Mouse (Mus musculus) neural tube, embryonic 14.5 days (tissue): ENCODE measurements at regions not wholly inside any gene's neighbourhood (a gene's known extent, or its start where the extent isn't known, plus 50 kb on each side); places are given as distances from the start of the nearest gene placed in this dataset. TPM values are rescaled to one million over a fixed set of nuclear protein-coding genes. Genes with fewer than 3 reads are reported as not detected.

Source experiments
- ATAC-seq: fragments of 200-750 bp; cut with Nextera tagmentation; 2 replicates; pipeline ENCODE4 v1.8.0; 2017; ENCODE audit warnings: low read depth, mild to moderate bottlenecking, moderate TSS enrichment, moderate library complexity
- H3K27ac ChIP-seq: fragments of 300-500 bp; sonication (generic); 2 replicates; pipeline ENCODE4 v1.5.1; 2014; ENCODE audit warnings: low read depth, mild to moderate bottlenecking, control low read depth, low read length, moderate library complexity, mixed read lengths
- H3K27me3 ChIP-seq: fragments of 300-500 bp; sonication (generic); 2 replicates; pipeline ENCODE4 v1.6.1; 2014; ENCODE audit warnings: low read length; ENCODE audit not compliant: control insufficient read depth, insufficient read depth
- H3K36me3 ChIP-seq: fragments of 300-500 bp; sonication (generic); 2 replicates; pipeline ENCODE4 v1.6.1; 2014; ENCODE audit warnings: low read length, mixed read lengths; ENCODE audit not compliant: control insufficient read depth, insufficient read depth
- H3K4me1 ChIP-seq: fragments of 300-500 bp; sonication (generic); 2 replicates; pipeline ENCODE4 v1.6.1; 2014; ENCODE audit warnings: low read length; ENCODE audit not compliant: control insufficient read depth, insufficient read depth
- H3K4me2 ChIP-seq: fragments of 300-500 bp; sonication (generic); 2 replicates; pipeline ENCODE4 v1.6.1; 2014; ENCODE audit warnings: mild to moderate bottlenecking, low read depth, low read length, control low read depth
- H3K4me3 ChIP-seq: fragments of 300-500 bp; sonication (generic); 2 replicates; pipeline ENCODE4 v1.5.1; 2014; ENCODE audit warnings: low read depth, low read length, control low read depth, mixed read lengths
- H3K9ac ChIP-seq: fragments of 300-500 bp; sonication (generic); replicated peaks from 2 replicates; pipeline ENCODE4 v1.6.1; 2014; ENCODE audit warnings: low read depth, mild to moderate bottlenecking, control low read depth, low read length, mixed read lengths
- H3K9me3 ChIP-seq: fragments of 300-500 bp; sonication (generic); 2 replicates; pipeline ENCODE4 v1.6.1; 2016; ENCODE audit warnings: low read length; ENCODE audit not compliant: control insufficient read depth
- WGBS: fragments of 180-500 bp; shearing (Covaris S2); extraction: QIAGEN DNeasy Blood & Tissue Kit; methylation state at CpG from one replicate; pipeline ENCODE4 v1.1.7; 2014; 5-methylcytosine and 5-hydroxymethylcytosine counted together
- microRNA-seq: library from miRNA; unstranded; fragments of <30 nt; microRNA quantifications from one replicate; pipeline ENCODE4, GENCODE M21; 2016

DNA sequence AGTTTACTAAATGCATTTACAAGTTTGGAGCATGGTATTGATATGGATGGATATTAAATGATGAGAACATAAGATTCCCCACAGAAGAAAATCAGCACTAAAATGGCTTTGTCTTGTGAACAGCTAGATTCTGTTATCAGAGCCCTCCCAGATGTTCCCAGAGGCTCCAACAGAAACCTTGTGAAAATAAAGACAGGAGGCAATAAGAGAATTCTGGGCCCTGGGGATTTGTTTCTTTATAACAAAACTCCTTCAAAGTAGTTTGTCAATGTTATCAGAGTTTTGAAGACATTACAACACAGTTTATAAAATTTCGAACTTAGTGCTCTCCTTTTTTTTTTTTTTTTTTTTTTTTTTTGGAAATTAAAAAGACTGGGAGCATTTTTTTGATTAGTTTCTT lies 56.8 kb upstream of the Dcn start:
- Histone ChIP-seq H3K27ac (no peak overlapping the region), H3K27me3 (no peaks in the 10 kb centered on the region), H3K4me1 (no peaks in the 10 kb centered on the region), H3K4me2 (no peak overlapping the region), H3K36me3 (no peaks in the 10 kb centered on the region), H3K9ac (no peak overlapping the region), H3K4me3 (no peak overlapping the region), H3K9me3 (no peaks in the 10 kb centered on the region)
- WGBS = 81% methylated on average over 1 of the region's 1 CpGs
- no peak for ATAC-seq

- Histone ChIP-seq H3K36me3 (no peaks in the 10 kb centered on the region), H3K4me3 (no peak overlapping the region), H3K4me2 (no peak overlapping the region), H3K27ac (no peak overlapping the region), H3K27me3 (no peaks in the 10 kb centered on the region), H3K4me1 (no peaks in the 10 kb centered on the region), H3K9ac (no peak overlapping the region), H3K9me3 (no peaks in the 10 kb centered on the region)
- no peak for ATAC-seq
- WGBS = 79% methylated on average over 4 of the region's 4 CpGs
Observed at GRCm38 (mm10) chr10:97423039-97423700, 56.2 kb upstream of the Dcn start.

Small RNA genes lying in the stretch of these regions (microRNA-seq; reads per million reads assigned to microRNA genes)
- not detected for gene Gm24587
- not detected for gene Mir3966
